Mouse (Mus musculus): ENCODE measurements around the gene Phf2.
A peak's percentile ranks its signal among the peaks of the same experiment; 100 is the strongest.

Phf2 gene

GRCm38 (mm10) chr13:48807481-48808031 lies 63.4 kb downstream of the Phf2 start:
- peak; percentile 75 for DNase-seq (ENCODE audit: low spot score)

GRCm38 (mm10) chr13:48802181-48802580 lies 68.7 kb downstream of the Phf2 start:
- DNase-seq (ENCODE audit: low spot score): no peak

- peak; percentile 78 for DNase-seq (ENCODE audit: low spot score)
Observed at GRCm38 (mm10) chr13:48800850-48801546, 69.9 kb downstream of the Phf2 start.

- no peak for DNase-seq (ENCODE audit: low spot score)
Observed at GRCm38 (mm10) chr13:48798256-48798771, 72.6 kb downstream of the Phf2 start.

GRCm38 (mm10) chr13:48796906-48797305 lies 74.0 kb downstream of the Phf2 start:
- DNase-seq (ENCODE audit: low spot score): no peak

GRCm38 (mm10) chr13:48795711-48796110 lies 75.2 kb downstream of the Phf2 start:
- no peak for DNase-seq (ENCODE audit: low spot score)

GRCm38 (mm10) chr13:48784594-48785298 lies 86.2 kb downstream of the Phf2 start:
- DNase-seq (ENCODE audit: low spot score): no peak

- DNase-seq (ENCODE audit: low spot score): no peak
Observed at GRCm38 (mm10) chr13:48784151-48784550, 86.8 kb downstream of the Phf2 start.

GRCm38 (mm10) chr13:48782727-48783725 lies 87.9 kb downstream of the Phf2 start:
- peak; percentile 46 for DNase-seq (ENCODE audit: low spot score)

- no peak for DNase-seq (ENCODE audit: low spot score)
Observed at GRCm38 (mm10) chr13:48780345-48781010, 90.4 kb downstream of the Phf2 start.

GRCm38 (mm10) chr13:48779592-48780344 lies 91.2 kb downstream of the Phf2 start:
- DNase-seq (ENCODE audit: low spot score): no peak

GRCm38 (mm10) chr13:48778138-48778537 lies 92.8 kb downstream of the Phf2 start:
- DNase-seq (ENCODE audit: low spot score): no peak

GRCm38 (mm10) chr13:48774506-48774905 lies 96.4 kb downstream of the Phf2 start:
- no peak for DNase-seq (ENCODE audit: low spot score)

GRCm38 (mm10) chr13:48768109-48768508 lies 102.8 kb downstream of the Phf2 start:
- no peak for DNase-seq (ENCODE audit: low spot score)

- DNase-seq (ENCODE audit: low spot score): no peak
Observed at GRCm38 (mm10) chr13:48763701-48764245, 107.1 kb downstream of the Phf2 start.

- DNase-seq (ENCODE audit: low spot score): no peak
Observed at GRCm38 (mm10) chr13:48760855-48761436, 110.0 kb downstream of the Phf2 start.

GRCm38 (mm10) chr13:48756769-48757168 lies 114.2 kb downstream of the Phf2 start:
- no peak for DNase-seq (ENCODE audit: low spot score)

Measured in embryo, embryonic 10 days (tissue).